Mouse (Mus musculus): Measurements from ENCODE around the gene Jarid2.

Gene Jarid2

DNA sequence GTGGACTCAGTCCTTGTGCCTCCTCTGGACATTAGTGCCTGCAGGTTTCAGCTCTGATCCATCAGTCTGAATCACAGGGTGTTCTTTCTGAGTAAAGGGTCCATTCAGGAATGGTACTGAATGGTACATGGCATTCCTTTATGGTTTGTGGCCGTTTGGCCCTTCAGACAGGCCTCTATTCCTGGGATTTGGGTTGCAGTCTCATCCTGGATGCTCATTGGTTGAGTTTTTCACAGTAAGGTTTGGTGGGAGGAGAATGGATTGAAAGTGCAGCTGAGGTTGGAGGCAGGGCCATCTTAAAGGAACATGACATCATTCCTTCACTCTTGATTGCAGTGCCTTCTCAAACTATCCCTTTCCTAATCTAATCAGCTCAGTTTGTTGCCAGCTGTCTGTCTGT lies 179.5 kb downstream of the Jarid2 start:
- CTCF ChIA-PET: no interaction called here

DNA sequence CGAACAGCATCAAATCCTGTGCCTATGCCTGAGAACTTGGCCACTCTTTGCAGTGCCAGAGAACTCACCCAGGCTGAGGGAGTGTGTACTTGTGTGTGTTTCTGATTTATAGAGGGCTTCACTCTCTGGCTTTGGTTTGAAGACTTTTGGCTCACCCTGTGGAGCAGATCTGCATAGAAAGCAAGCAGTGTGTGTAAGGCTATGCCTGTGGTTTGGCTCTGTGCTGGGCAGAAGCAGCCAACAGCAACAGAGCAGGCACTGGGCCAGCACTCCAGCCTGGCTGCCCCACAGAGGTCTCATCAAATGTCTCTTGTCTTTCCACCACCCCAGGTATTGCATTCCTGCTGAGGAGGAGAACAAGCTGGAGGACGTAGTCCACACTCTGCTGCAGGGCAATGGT lies 183.6 kb downstream of the Jarid2 start:
- CTCF ChIA-PET: no interaction called here

DNA sequence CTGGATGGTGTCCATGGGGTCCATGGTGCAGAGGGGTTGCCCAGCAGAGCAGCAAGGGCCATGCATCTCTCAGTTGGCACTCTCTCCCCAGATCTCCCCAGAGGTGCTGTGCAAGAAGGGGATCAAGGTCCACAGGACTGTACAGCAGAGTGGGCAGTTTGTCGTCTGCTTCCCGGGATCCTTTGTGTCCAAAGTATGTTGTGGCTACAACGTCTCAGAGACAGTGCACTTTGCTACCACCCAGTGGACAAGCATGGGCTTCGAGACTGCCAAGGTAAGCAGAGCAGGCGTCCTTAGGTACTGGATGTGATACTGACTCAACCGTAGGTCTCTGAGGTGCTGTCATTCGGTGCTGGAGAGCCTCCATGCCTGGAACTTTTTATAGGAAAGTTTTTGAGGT lies 184.3 kb downstream of the Jarid2 start:
- CTCF ChIA-PET: no interaction called here

DNA sequence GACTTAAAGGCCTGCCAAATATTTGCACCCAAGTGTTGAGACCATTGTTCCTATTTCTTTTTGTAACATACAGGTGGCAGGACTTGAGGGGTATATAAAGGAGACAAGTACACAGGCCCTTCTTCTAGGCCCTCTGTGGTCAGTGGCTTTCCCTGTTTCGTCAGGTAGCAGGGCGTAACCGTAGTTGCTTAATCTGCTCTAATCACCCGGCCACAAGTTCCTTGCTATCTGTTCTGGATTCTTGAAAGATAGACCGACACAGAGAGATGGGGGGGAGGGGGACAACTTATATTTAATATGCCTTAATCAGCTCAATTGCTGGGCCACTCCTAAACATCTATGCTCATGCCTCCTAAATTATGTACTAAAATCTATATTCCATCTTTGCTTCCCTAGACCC lies 186.1 kb downstream of the Jarid2 start:
- CTCF ChIA-PET: no interaction called here

DNA sequence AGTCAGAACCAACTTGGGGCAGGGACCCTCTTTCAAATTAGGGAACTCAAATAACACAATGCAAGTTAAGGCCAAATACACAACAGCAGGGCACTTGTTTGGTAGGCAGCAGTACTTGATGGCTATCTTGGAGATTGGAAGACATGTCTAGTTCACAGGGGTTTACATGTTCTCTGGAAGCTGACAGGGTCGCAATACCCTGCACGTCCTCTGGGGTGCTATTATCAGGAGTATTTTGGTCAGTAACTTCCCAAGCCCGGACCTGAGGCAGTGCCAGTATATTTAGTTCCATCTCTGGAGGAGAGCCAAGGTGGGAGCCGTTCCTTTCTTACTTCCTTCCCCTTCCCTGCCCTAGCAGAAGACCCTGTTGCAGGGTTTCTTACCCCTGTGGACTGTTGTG lies 186.7 kb downstream of the Jarid2 start:
- CTCF ChIA-PET: no interaction called here

DNA sequence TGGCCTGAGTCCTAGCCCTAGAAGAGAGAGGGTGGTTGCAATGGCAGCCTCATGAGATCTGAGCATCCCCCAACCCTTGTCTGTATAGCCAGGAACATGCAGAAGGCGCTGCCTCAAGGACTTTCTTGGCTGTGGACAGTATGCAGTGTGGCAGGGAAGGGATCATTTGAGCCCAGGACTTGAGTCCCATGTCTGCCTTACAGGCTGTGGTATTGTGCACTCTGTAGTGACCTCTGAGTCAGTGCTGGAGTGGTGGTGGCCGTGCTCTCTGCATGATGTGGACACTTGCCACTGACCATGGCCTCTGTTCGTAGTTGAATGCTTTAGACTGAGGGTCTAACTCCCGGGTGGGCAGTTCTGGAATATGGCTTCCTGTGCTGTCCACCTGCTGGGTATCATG lies 187.9 kb downstream of the Jarid2 start:
- CTCF ChIA-PET: no interaction called here

DNA sequence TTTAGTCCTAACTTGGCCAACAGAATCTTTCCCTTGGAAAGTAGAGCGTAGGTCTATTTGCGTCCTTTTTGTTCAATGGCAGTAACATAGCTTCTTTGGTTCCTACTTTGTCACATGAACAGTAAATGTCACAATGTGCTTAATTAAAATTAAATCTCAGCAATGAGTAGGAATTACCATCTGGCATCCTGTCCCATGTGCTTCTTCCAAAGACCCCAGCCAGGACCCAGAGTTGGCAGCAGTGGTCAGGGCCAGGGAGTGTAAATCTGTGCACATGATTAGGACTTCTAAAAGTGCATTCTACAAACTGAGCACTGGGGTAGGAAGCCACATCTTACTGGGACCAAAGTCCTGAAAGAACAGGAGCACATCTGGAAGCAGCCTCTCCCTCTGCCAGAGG lies 189.0 kb downstream of the Jarid2 start:
- CTCF ChIA-PET: interaction anchor here (0.5 to 1.6 kb wide), 2 partner anchors 13 to 181 kb away, joined by 4 read pairs; no protein-coding TSS in a partner anchor

DNA sequence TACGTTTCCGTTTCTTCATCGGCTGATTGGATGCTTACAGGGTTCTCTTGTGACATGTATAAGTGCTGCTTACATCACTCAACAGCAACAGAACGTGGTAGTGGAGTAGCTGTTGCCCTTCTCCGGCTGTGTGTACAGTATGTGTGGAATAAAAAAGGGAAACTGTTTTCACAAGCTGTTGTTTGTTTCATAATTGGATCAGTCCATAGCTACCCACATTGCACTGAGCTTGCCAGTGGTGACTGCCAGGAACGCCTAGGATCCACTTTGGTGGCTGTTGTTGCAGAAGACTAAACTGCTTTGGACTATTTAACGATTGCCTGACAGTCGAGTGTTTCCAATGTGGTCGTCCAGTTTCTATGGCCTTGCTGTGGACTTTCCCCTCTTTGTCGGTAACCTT lies 191.8 kb downstream of the Jarid2 start:
- CTCF ChIA-PET: no interaction called here

DNA sequence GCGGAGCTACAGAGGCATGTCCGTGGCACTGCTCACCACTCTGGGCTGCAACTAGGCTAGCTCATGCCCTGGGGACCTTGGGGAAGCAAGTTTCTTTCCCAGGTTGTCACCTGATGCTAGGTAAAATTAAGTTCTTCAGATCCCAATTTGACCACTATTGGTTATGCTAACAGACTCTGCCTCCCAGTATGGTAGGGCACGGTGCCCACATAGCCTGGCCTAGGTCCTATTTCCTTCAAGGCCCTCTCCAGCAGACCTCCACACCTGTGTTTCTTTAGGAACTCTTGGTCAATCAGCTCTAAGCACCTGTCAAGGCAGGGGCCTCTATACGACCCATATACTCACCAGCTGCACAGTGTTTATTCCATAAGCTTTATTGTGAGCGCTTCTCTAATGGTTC lies 192.4 kb downstream of the Jarid2 start:
- CTCF ChIA-PET: no interaction called here

DNA sequence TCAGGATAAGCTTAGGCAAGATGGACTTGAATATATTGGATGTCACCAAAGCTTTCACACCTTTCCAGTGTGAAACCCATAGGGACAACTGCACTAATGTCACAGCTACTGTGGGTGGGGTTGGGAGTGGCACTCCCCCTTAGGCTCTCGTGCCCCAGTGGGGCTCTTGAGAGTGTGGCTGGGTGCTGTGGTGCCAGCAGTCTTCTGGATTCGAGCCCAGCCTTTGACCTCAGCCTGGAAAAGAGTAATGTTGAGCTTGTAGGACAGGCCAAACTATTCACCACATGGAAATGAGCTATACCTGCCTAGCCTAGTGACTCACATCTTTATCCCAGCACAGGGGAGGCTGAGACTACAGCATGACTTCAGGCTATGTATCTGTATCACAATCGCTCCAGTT lies 194.8 kb downstream of the Jarid2 start:
- CTCF ChIA-PET: no interaction called here

DNA sequence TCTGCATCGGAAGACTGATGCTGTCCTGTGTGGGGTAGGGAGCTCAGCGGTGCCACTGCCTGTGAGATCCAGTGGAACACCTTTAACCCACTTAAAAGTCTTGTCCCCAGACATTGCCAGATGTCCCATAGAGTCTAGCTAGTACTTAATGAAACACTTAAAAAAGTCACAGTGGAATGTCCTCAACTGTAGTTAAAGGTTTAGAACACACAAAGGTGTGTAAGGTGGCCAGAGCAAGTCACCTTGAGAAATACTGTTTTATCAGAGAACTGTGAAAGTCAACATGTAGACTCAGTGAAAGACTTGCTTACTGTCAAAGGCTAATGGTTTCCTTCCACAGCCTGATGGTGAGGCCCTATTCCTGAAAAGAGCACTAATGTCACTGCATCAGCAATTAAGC lies 195.9 kb downstream of the Jarid2 start:
- CTCF ChIA-PET: no interaction called here

DNA sequence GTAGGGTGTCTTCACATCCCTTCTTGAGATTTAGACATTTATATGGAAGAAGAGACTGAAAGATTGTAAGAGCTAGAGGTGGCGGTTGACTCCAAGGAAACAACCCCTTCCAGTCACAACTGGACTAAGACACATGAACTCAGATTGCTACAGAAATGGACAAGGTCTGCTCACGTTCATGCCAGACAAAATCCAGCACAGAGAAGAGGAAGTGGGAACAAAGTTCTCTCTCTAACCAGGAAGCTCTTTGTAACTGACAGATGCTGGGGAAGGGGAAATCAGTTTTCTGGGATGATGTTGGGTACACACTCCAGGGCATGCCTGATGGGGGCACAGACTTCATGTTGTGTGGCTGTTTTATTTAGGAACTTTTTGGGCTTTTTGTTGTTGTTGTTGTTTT lies 197.0 kb downstream of the Jarid2 start:
- CTCF ChIA-PET: no interaction called here

DNA sequence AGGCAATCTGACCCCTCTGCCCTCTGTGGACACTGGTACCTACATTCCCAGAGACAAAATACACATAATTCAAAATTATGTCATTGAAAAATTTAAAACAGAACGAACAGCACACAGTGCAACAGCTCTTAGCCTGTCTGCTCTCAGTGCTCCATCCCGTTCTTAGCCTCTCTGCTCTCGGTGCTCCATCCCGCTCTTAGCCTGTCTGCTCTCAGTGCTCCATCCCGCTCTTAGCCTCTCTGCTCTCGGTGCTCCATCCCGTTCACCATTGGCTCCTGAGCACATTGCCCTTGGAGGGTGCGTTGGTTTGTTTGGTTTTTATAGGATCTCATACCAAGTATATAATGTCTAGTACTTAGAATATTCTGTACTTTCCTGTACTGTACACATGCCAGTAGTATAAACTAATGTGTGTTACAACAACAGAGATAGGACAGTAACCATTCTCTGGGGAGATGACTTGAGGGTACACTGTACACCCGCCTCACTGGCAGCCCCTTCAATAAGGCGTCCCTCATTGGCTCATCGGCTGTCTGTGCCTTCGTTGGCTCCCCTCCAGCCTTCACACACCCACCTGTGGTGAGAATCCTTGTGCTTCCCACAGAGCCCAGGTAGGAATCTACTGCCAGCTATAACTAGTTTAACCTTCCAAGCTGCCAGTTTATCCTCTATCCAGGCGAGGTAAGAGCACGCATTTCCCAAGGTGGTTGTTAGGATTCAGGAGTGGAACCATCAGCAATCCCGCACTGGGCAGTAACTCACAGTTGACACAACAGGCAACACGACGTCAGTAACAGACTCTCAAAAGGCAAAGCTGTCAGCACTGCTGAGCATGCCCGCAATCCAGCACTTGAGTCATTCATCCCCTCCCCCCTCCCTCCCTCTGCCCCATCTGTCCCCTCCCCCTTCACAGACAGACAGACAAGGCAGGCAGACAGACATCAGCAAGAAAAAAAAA lies 203.3 kb downstream of the Jarid2 start:
- CTCF ChIA-PET: no interaction called here

DNA sequence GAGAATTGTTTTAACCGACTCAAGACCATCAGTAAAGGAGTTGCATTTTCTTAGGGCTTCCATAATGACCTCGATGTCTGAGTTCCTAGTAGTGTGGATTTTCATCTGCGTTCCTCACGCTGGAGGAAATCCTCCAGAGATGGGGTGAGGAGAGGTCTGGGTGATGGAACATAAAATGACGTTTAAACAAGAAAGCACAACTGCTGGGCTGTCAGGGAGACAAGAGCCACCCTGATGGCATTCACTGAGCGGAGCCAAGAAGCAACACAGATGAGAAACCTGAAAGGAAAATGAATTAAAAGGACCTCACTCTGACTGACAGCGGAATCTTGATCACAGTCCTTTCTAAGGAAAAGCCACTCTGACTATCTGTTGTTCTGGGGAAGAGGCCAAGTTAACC lies 204.3 kb downstream of the Jarid2 start:
- CTCF ChIA-PET: no interaction called here

DNA sequence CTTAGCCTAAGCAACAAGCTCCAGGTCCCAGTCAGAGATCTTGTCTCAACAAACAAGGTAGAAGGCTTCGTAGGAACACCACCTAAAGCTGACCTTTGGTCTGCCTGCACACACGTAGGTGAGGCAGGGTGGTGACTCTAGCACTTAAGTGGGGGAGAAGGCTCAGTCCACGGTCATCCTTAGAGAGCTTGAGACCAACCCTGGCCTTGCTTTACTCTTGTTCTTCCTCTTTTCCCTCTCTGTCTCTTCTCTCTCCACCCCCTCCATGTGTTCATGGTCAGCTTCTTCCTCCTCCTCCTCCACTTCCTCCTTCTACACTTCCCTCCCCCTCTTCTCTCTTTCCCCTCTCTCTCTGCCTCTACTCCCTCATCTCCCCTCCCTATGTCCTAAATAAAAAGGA lies 208.4 kb downstream of the Jarid2 start:
- CTCF ChIA-PET: no interaction called here

DNA sequence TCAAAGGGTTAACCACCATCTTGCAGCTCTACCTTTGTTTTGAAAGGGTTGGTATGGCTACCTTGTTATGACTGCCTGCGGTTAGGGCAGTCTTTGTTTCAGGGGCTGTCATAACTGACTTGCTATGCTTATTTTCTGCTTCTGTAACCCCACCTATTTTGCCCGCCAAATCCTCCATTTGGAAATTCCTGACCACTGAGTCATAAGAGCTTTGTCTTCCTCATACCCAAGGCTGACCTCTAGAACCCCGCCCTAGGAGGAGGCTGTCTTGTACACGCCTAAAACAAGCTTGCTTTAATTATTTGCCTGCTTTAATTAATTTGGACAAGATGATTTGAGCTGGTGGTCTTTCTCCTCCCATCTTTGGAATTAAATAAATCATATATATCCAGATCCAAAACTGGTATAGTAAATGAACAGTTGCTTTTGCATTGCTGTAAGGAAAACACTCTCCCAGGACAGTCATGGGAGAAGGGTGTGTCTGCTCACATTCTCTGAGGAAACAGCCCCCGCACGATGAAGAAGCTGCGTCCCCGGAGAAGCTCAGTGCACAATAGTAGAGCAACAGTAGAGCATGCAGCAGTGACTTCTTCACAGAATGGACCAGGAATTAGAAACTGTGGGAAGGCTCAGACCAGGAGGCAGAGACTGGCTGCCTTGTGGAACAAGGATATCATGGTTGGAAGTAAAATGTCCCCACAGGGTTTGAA lies 210.2 kb downstream of the Jarid2 start:
- CTCF ChIA-PET: interaction anchor here (0.6 kb wide), 1 partner anchor 1713 kb away, joined by 5 read pairs; no protein-coding TSS in a partner anchor

DNA sequence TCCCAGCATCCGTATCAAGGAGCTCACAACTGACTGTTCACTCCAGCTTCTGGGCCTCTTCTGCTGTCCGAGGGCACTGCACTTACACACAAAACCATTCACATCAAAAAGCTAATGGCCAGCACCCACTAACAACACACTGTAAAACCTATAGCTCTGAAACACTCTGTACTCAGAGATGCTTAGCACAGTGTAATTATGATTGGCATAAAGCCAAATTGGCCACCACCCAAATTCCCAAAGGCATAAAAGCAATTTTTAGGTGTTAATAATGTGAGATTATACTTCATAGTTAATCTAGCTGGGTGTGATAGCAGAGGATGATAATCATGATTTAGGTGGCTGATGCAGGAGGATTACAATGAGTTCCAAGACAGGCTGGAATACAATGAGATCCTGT lies 214.3 kb downstream of the Jarid2 start:
- CTCF ChIA-PET: interaction anchor here (0.6 kb wide), 1 partner anchor 1336 kb away, joined by 8 read pairs; no protein-coding TSS in a partner anchor

DNA sequence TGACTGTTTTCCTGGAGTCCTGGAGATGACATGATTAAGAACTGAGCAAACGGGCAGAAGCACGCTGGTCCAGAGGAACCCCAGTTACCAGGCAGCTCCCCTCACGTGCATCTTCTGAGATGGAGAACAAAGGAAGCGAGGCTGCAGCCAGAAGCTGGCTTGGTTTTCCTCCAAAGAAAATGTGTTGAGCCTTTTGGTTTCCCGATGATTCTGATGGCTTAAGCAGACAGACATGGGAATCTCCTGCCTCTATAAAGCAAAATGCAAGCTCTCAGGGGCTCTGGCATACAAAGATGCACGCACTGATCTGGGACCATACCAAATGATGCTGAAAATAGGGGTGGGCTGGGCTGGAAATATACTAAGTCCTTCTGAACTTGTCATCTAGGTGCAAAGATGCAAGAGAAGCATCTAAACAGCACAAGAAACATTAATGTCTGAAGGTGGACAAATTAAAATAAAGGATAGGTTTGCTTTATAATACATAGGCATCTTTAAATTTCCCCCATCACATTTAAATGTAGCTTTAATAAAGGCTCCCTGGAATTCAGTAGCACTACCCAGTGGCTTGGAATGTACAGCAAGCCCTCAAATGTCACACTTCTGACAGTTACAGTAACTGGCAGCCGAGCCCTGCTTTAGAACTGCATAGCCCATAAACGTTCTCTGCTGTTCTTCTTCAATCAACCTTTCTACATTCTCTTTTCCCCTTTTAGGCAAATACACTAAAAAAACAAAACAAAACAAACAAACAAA lies 217.8 kb downstream of the Jarid2 start:
- CTCF ChIA-PET: interaction anchor here (0.5 to 0.6 kb wide), 3 partner anchors 103 to 756 kb away, joined by 3 to 17 read pairs (median 3); no protein-coding TSS in a partner anchor

DNA sequence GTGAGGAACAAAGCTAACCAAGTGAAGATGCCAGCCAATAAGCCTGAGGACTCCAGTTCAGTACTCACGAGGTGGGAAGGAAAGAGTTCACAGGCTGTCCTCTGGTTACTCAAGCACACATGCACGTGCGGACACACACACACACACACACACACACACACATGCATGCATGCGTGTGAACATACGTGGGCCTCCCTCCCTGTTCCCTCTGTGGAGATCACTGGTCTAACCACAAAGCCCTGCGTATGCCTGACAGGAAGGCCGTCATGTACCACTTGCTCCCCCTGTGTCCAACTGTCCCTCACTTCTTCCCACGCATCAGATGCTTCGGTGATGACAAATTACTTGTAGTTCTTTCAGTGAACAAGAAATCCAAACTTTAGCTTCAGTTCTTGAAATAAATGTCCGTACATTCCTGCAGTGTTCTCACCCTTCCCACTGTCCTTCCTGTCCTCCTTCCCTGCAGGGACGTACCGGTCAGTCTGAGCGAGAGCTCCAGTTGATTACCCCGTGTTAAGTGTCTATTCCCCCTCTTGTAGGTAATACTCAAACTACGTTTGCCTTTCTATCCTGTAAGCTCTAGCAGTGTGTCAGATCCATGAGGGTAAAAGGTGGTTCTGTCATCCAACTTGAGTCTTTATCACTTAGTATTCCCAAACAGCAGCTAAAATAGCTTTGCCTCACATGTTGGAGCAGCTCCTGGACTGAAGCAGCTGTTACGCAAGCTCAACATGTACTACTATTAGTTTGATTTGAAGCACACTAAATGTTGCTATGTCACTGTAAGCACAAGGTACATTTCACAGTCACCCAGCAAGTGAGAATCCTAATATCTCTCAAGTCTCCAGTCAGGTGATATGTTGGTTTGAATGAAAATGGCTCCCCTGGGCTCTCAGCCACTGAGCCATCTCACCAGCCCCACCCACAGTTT lies 219.3 kb downstream of the Jarid2 start:
- CTCF ChIA-PET: interaction anchor here (0.5 to 0.7 kb wide), 2 partner anchors 141 to 495 kb away, joined by 3 read pairs; no protein-coding TSS in a partner anchor

DNA sequence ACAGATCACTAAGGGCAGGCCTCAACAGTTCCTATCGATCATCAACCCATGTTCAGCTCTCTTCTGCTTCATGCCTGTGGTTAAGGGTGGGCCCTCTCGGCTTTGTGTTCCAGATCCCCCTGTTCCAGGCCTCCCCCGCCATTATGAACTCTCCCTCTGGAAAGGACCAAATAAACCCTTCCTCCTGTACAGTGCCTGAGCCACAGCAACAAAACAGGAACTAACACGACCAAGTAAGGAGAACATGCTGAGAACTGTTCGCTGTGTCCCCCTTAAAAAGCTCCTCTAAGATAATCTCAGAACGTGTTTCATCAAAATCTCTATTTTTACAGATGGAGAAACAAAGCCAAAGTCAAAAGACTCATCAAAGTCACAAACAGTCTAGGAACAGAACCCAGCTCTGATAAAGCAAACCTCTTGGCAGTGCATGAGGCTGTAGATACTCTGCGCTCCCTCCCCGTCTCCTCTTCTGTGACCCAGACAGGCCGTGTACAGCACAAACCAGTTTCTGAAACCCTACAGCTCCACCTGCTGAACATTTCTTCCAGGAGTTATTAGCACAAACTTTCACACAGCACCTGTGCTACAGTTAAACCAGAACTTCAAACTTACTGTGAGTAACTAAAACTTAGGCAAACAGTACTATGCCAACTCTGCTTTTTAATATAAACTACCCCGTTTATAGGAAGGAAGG lies 223.3 kb downstream of the Jarid2 start:
- CTCF ChIA-PET: no interaction called here
